Mouse (Mus musculus) midbrain, embryonic 13.5 days (tissue): ENCODE measurements around the gene Usp21. TPM values are rescaled to one million over a fixed set of nuclear protein-coding genes. Genes with fewer than 3 reads are reported as not detected.
"Not testable (repeated sequence)": the region's sequence is repeated elsewhere in the genome, so short reads cannot be mapped to it uniquely, and the experiment has no call there.

Source experiments
- ATAC-seq: fragments of 200-750 bp; cut with Nextera tagmentation; 2 replicates; pipeline ENCODE4 v1.8.0; 2017; ENCODE audit warnings: mild to moderate bottlenecking, moderate TSS enrichment, moderate library complexity
- H3K27ac ChIP-seq: fragments of 300-500 bp; sonication (generic); 2 replicates; pipeline ENCODE4 v1.5.1; 2015; ENCODE audit warnings: inconsistent platforms, mild to moderate bottlenecking, moderate library complexity
- H3K27me3 ChIP-seq: fragments of 300-500 bp; sonication (generic); 2 replicates; pipeline ENCODE4 v1.6.1; 2015; ENCODE audit warnings: mild to moderate bottlenecking, inconsistent platforms
- H3K36me3 ChIP-seq: fragments of 300-500 bp; sonication (generic); 2 replicates; pipeline ENCODE4 v1.6.1; 2015; ENCODE audit warnings: mild to moderate bottlenecking, inconsistent platforms
- H3K4me1 ChIP-seq: fragments of 300-500 bp; sonication (generic); replicated peaks from 2 replicates; pipeline ENCODE4 v1.6.1; 2015; ENCODE audit warnings: inconsistent platforms
- H3K4me2 ChIP-seq: fragments of 300-500 bp; sonication (generic); replicated peaks from 2 replicates; pipeline ENCODE4 v1.6.1; 2015; ENCODE audit warnings: moderate library complexity, mild to moderate bottlenecking, inconsistent platforms
- H3K4me3 ChIP-seq: fragments of 300-500 bp; sonication (generic); replicated peaks from 2 replicates; pipeline ENCODE4 v1.5.1; 2015; ENCODE audit warnings: mild to moderate bottlenecking, inconsistent platforms
- H3K9ac ChIP-seq: fragments of 300-500 bp; sonication (generic); replicated peaks from 2 replicates; pipeline ENCODE4 v1.6.1; 2015; ENCODE audit warnings: mild to moderate bottlenecking, inconsistent platforms
- H3K9me3 ChIP-seq: fragments of 300-500 bp; sonication (generic); 2 replicates; pipeline ENCODE4 v1.6.1; 2016; ENCODE audit warnings: mild to moderate bottlenecking, inconsistent platforms
- WGBS: fragments of 180-500 bp; shearing (Covaris S2); methylation state at CpG from one replicate; pipeline ENCODE4 v1.1.7; 2015; 5-methylcytosine and 5-hydroxymethylcytosine counted together
- polyA plus RNA-seq: library from polyadenylated mRNA; unstranded; fragments of >200 nt; fragmentation: Nextera tagmentation; extraction: Ambion mirVana; gene quantifications from 2 replicates; pipeline ENCODE4 v1.2.1, GENCODE M21; 2015

Gene Usp21
- polyA plus RNA-seq, 1 experiment from 2014 or later: 121 TPM

DNA sequence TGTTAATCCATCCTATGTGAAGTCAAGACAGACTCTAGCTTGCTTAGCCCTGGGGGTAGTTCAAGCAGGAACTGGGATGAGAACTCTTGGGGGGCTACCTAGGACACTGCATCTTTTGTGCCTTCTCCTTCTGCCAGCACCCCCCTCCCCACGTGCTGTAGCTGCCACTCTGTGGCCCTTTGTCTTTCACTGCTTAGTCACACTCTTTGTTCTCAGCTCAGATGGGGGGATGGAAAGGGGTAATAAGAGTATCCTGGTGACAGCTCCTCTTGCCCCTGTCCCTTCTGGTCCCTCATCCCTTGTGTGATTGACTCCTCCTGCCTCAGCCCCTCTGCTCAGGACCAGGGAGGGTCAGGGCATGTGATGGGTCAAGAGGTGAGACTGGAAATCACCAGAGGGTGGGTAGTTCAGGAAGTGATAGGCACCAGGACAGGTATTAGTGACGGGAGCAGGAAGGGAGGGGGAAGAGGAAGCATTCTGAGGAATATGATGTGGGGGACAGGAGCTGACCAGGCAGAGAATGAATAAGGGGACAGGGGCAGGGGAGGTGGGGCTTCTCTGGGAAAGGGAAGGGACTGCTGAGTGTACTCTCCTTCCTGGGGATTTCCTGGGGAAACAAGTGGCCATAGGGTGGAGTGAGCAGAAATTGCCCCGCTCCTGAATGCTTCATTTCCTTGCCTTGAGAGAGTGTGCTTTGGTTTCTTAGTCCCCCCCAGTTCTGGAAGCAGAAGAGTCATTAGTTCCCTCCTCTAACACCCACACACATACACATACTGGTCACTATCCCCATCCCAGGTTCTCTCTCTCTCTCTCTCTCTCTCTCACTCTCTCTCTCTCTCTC, 39.2 kb downstream of the Usp21 start:
- H3K27me3 ChIP-seq: no peaks in the 10 kb centered on the region
- peaks cover 11% of the 10 kb centered on the region for H3K36me3 ChIP-seq
- peak overlapping the region; percentile 80; the same call in 1 of the 2 replicates for H3K4me2 ChIP-seq
- no peak overlapping the region for H3K4me3 ChIP-seq
- no peaks in the 10 kb centered on the region for H3K9me3 ChIP-seq
- no peak for ATAC-seq
- WGBS: 39% methylated on average over 3 of the region's 3 CpGs
- 0 out of 2 replicates have a peak overlapping the region, but pooled peaks have one; percentile 72 for H3K27ac ChIP-seq
- H3K4me1 ChIP-seq: peaks cover 57% of the 10 kb centered on the region
- H3K9ac ChIP-seq: no peak overlapping the region

DNA sequence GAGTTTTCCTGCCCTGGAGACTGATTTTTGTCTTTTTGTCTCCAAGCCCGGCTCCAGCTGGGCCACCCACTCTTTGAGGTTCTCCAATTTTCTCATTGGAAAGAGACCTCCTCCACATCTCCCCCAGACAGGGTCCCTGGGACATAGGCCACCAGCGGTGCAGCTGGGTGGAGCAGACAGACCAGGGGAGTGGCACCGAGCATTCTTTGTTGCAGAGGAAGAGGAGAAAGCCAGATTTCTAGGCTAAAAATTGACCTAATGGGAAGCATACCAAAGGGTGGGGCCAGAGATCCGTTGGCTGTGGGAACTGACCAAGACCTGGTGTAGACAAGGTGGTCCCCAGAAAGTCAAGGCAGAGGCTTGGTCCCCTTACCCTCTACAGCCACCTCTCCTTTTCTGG, 39.9 kb downstream of the Usp21 start:
- H3K4me1 ChIP-seq: peaks cover 57% of the 10 kb centered on the region
- no peak for ATAC-seq
- no peaks in the 10 kb centered on the region for H3K27me3 ChIP-seq
- 26% methylated on average over 4 of the region's 4 CpGs for WGBS
- H3K4me2 ChIP-seq: peak overlapping the region; percentile 80
- H3K36me3 ChIP-seq: peaks cover 17% of the 10 kb centered on the region
- H3K27ac ChIP-seq: peak overlapping the region; percentile 72; the same call in 1 of the 2 replicates
- peak overlapping the region; percentile 56 for H3K9ac ChIP-seq
- H3K9me3 ChIP-seq: no peaks in the 10 kb centered on the region
- H3K4me3 ChIP-seq: peak overlapping the region; percentile 68

DNA sequence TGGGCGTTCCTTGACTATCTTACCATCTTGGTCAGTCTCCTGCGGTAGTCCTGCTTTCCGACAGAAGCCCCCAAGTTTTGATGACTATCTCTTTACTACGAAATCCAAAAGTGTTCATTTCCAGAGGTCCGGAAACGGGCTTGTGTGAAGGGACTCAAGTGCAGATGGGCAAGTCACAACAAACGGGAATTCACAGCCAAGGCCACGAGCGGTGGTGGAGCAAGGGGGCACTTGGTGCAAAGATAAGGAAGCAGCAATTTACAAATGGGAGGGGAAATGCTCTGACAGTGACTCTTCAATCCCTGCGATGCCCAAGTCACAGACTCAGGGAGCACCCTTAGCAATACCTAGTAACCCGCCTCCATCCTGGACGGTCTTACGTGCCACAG, 40.3 kb downstream of the Usp21 start:
- peak overlapping the region; percentile 72 for H3K27ac ChIP-seq
- 16% methylated on average over 13 of the region's 13 CpGs for WGBS
- H3K9ac ChIP-seq: peak overlapping the region; percentile 56
- peaks cover 55% of the 10 kb centered on the region for H3K4me1 ChIP-seq
- peak; percentile 8 for ATAC-seq
- no peaks in the 10 kb centered on the region for H3K9me3 ChIP-seq
- H3K36me3 ChIP-seq: peaks cover 22% of the 10 kb centered on the region
- H3K4me3 ChIP-seq: peak overlapping the region; percentile 68
- peak overlapping the region; percentile 80 for H3K4me2 ChIP-seq
- no peaks in the 10 kb centered on the region for H3K27me3 ChIP-seq

DNA sequence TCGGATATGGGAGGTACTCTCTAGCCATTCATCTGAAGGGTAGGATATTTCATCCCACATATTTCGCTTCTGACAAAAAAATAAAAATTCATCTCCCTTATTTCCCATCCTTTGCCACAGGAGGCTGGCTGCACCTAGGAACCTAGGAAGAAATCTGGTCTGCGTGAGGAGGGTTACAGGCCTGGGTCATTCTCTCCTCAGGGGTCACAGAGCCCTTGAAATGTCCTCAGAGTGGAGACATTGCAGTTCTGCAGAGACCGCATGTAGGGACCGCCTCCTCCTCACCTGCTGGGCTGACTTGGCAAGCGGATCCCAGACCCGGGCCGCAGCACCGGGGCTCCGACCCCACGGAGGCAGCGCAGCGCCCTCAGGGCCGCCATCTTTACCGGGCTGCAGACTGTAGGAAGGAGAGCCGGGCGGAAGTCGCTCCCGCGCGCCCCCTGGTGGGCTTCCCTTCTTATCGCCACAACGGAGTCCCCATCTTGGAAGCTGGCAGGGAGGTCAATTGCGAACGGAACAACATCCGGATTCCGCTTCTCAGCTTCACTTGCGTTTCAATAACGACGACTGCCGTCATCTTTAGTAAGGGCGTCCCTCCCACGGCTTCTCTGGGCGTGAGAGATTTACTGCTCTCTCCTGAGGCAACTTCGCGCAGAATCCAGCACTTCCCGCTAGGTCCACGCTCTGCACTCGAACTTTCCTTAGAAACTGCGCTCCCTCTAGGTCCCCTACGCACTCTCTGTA, 40.9 kb downstream of the Usp21 start:
- peak overlapping the region; percentile 68 for H3K4me3 ChIP-seq
- WGBS: under 1% methylated on average over 41 of the region's 41 CpGs
- no peaks in the 10 kb centered on the region for H3K27me3 ChIP-seq
- H3K9ac ChIP-seq: peak overlapping the region; percentile 92
- ATAC-seq: peak; percentile 92
- peak overlapping the region; percentile 80 for H3K4me2 ChIP-seq
- no peaks in the 10 kb centered on the region for H3K9me3 ChIP-seq
- peaks cover 50% of the 10 kb centered on the region for H3K4me1 ChIP-seq
- H3K27ac ChIP-seq: peak overlapping the region; percentile 72
- peaks cover 28% of the 10 kb centered on the region for H3K36me3 ChIP-seq

DNA sequence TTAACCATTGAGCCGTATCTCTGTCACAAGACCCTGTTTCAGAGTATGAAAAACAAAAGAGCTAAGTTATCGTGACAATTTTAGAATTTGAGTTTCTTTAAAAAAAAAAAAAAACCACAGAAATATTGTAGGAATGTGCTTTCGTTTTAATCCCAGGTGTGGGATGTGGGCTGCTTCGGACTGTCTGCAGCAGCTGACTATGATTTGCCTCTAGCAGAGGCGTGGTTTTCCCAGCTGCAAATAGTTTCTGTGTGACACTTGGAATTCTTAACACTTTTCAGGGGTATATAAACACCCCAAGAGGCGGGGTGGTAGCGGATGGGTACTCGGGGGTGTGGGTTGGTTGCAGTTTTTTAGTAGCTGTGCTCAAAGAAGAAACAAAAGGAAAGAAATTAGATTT, 42.4 kb downstream of the Usp21 start:
- no peak for ATAC-seq
- 95% methylated on average over 8 of the region's 8 CpGs for WGBS
- H3K4me3 ChIP-seq: peak overlapping the region; percentile 68; the same call in 1 of the 2 replicates

DNA sequence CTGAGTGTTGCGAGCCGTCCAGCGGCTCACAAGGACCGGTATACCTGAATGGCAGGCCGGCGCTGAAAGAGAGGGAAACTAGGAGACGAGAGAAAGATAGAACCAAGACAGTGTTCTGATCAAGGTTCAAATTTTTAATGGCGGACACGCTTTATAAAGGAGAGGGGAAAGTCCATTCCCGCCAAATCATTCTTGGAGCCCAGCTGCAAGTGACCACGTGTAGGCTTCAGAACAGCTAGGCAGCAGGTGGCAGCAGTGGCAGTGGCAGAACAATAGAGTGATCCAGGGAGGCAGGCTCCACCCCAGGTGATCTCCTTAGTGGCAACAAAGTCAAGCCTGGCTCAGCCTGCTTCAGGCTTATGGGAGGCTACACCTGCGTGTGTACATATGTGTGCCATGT, 45.8 kb downstream of the Usp21 start:
- not testable (repeated sequence) for H3K4me2 ChIP-seq, ATAC-seq, H3K9me3 ChIP-seq, H3K4me3 ChIP-seq, H3K27me3 ChIP-seq, H3K27ac ChIP-seq, H3K9ac ChIP-seq
- 88% methylated on average over 12 of the region's 12 CpGs for WGBS
- H3K4me1 ChIP-seq: peaks cover 12% of the 10 kb centered on the region
- peaks cover 76% of the 10 kb centered on the region for H3K36me3 ChIP-seq

More for the DNA sequence above, 42.4 kb downstream of the Usp21 start:
- Histone ChIP-seq H3K4me2 (no peak overlapping the region), H3K9me3 (no peaks in the 10 kb centered on the region), H3K36me3 (peaks cover 43% of the 10 kb centered on the region), H3K27ac (no peak overlapping the region), H3K4me1 (peaks cover 34% of the 10 kb centered on the region), H3K27me3 (no peaks in the 10 kb centered on the region), H3K9ac (no peak overlapping the region)

DNA sequence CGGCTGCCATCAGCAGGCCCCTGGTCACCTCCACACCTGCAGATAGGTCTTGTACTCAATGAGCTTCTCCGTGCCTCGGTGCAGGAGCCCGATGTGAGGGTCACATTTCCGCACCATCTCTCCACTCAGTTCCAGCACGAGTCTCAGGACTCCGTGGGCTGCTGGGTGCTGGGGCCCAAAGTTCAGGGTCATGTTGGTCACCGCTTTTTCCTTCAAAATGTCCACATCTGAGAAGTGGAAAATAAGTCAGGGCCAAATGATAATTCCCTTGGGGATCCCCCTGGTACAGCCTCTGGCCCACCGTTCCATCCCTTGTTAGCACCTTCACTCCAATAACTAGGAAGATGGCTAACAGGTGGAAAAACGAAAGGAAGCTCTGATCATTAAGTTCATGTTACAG, 46.9 kb downstream of the Usp21 start:
- no peaks in the 10 kb centered on the region for H3K9me3 ChIP-seq
- no peak overlapping the region for H3K9ac ChIP-seq
- no peak overlapping the region for H3K27ac ChIP-seq
- no peak overlapping the region for H3K4me2 ChIP-seq
- H3K36me3 ChIP-seq: peaks cover 86% of the 10 kb centered on the region
- no peaks in the 10 kb centered on the region for H3K27me3 ChIP-seq
- ATAC-seq: no peak
- H3K4me3 ChIP-seq: no peak overlapping the region
- 93% methylated on average over 10 of the region's 10 CpGs for WGBS
- H3K4me1 ChIP-seq: peaks cover 6% of the 10 kb centered on the region

DNA sequence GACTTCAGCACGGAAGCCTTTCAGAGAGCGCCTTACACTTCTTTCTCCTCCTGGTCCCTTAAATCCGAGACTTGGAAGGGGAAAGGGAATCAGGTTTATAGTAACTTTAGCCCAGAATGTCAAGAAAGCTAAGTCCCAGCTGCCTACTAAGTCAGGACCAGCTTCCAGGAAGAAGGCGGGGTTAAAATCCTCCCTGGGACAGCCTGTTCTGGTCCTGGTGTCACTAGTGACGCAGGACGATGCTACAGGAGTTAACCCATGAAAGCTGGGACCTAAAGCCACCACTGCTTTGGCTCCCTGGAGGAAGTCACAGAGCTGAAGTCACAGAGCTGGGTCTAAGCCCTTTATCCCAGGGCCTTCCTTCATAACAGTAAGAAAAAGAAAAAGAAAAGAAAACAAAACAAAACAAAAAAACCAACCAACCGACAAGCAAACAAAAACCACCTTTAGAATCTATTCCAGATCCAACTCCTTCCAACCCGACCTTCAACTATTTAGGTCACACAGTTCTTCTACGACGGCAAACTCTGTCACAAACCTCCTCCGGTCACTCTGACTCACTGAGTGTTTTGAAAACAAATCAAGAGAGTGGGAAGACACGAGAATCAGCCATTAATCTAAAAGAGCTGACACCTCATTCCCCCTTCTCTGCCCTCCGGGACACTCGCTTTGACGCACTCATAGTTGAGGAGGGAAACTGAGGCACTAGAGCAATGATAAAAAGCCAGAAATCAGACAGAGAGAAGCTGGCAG, 47.6 kb downstream of the Usp21 start:
- no peak for ATAC-seq
- Histone ChIP-seq H3K4me3 (no peak overlapping the region), H3K9me3 (no peaks in the 10 kb centered on the region), H3K27me3 (no peaks in the 10 kb centered on the region), H3K27ac (no peak overlapping the region), H3K4me2 (no peak overlapping the region), H3K9ac (no peak overlapping the region), H3K4me1 (no peaks in the 10 kb centered on the region), H3K36me3 (peaks cover 92% of the 10 kb centered on the region)
- 82% methylated on average over 15 of the region's 15 CpGs for WGBS

DNA sequence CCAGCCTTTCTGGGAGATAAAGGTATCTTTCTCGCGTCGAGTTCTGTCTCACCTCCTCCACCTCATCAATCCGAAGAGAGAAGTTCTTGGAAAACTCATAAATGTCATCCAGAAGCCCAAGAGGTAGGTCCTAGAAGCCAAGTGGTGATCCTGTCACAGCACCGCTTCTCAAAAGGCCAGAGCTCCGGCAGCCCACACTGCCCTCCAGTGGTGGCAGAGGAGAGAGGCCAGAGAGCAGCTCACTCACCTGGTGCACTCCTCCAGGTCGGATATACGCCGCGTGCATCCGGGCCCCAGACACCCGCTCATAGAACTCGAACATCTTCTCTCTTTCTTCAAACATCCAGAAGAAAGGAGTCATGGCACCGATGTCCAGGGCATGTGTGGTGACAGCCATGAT, 49.3 kb downstream of the Usp21 start:
- no peaks in the 10 kb centered on the region for H3K27me3 ChIP-seq
- no peak; the same call in 1 of the 2 replicates for ATAC-seq
- H3K4me1 ChIP-seq: no peaks in the 10 kb centered on the region
- no peak overlapping the region for H3K4me2 ChIP-seq
- peaks cover 98% of the 10 kb centered on the region for H3K36me3 ChIP-seq
- H3K9ac ChIP-seq: no peak overlapping the region
- 69% methylated on average over 14 of the region's 14 CpGs for WGBS
- H3K9me3 ChIP-seq: no peaks in the 10 kb centered on the region
- no peak overlapping the region for H3K27ac ChIP-seq
- no peak overlapping the region for H3K4me3 ChIP-seq

DNA sequence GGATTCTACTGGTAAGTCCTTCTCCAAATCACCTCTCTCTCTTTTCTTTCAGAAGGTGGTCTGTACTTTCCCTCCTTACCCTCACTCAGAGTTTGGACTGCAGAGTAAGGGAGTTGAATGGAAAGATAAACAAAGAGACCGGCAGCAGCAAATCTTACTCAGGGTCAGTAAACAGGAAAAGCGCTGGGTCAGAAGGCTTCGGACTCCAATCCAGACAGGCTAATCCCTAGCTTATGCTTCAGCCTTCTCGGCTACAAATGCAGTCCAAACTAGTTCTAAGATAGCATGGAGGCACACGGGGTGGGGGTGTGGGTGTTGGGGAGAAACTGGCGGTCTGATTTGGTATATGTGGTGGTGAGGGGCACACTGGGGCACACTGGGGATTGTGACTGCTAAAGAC, 50.4 kb downstream of the Usp21 start:
- Histone ChIP-seq H3K27ac (no peak overlapping the region), H3K4me2 (no peak overlapping the region), H3K27me3 (no peaks in the 10 kb centered on the region), H3K36me3 (peaks cover 89% of the 10 kb centered on the region), H3K4me3 (no peak overlapping the region), H3K9ac (no peak overlapping the region), H3K9me3 (no peaks in the 10 kb centered on the region), H3K4me1 (no peaks in the 10 kb centered on the region)
- no peak for ATAC-seq
- 71% methylated on average over 6 of the region's 6 CpGs for WGBS

DNA sequence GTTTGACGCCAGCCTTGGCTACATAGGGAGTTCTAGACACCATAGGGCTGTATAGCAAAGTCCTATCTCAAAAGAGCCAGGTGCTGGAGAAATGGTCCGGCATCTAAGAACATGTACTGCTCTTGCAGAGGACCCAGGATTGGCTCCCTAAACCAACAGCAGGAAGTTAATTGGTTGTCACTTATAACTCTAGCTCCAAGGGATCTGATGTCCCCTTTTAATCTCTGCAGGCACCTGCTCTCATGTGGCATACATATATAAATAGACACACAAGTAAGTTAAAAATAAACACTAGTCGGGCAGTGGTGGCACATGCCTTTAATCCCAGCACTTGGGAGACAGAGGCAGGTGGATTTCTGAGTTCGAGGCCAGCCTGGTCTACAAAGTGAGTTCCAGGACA, 52.0 kb downstream of the Usp21 start:
- Histone ChIP-seq H3K4me1 (no peaks in the 10 kb centered on the region), H3K4me3 (no peak overlapping the region), H3K27ac (no peak overlapping the region), H3K36me3 (peaks cover 73% of the 10 kb centered on the region), H3K27me3 (no peaks in the 10 kb centered on the region), H3K4me2 (no peak overlapping the region), H3K9me3 (no peaks in the 10 kb centered on the region), H3K9ac (no peak overlapping the region)
- no peak for ATAC-seq
- WGBS: 92% methylated on average over 4 of the region's 4 CpGs

DNA sequence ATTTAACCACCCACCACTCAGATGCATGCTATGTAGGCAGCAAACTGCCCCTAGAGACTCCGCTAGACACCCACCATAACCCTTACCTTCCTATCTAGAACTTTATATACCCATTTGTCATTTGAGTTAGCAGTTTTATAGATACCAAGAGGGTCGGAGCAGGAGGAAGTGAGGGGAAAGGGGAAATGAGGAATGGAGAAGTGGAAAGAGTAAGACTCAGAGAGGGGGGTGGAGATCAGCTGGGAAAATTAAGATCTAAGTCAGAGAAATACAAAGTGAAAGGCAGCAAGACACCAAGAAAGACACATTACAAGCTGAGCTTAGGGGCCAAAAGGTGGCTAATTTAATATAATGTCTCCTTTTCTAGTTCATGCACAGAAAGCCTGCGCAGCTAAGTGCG, 53.3 kb downstream of the Usp21 start:
- no peaks in the 10 kb centered on the region for H3K9me3 ChIP-seq
- H3K4me1 ChIP-seq: no peaks in the 10 kb centered on the region
- 96% methylated on average over 4 of the region's 4 CpGs for WGBS
- no peak overlapping the region for H3K4me2 ChIP-seq
- H3K27ac ChIP-seq: no peak overlapping the region
- H3K4me3 ChIP-seq: no peak overlapping the region
- no peak overlapping the region for H3K9ac ChIP-seq
- no peaks in the 10 kb centered on the region for H3K27me3 ChIP-seq
- ATAC-seq: no peak
- peaks cover 60% of the 10 kb centered on the region for H3K36me3 ChIP-seq
